Mouse (Mus musculus) lung, adult 2 months (tissue): ENCODE measurements around the gene Olfr1058.
"Not testable (repeated sequence)": the region's sequence is repeated elsewhere in the genome, so short reads cannot be mapped to it uniquely, and the experiment has no call there.

Source experiments
- CTCF ChIP-seq: fragments of 200-500 bp; IDR thresholded peaks from 2 replicates; pipeline ENCODE4 v1.5.1; 2011; ENCODE audit warnings: mild to moderate bottlenecking, low read length, control low read depth; ENCODE audit not compliant: insufficient read depth
- POLR2A ChIP-seq: fragments of 200-500 bp; IDR thresholded peaks from 2 replicates; pipeline ENCODE4 v1.6.1; 2011; ENCODE audit warnings: low read depth, mild to moderate bottlenecking, control low read depth, low read length, borderline replicate concordance; ENCODE audit errors: extremely low read depth

- not testable (repeated sequence) for TF ChIP-seq CTCF, POLR2A
Observed at GRCm38 (mm10) chr2:86428511-86428910, 40.1 kb upstream of the Olfr1058 start.
